ENCODE assay signal across 19 mouse cellular contexts in the genomic region with DNA sequence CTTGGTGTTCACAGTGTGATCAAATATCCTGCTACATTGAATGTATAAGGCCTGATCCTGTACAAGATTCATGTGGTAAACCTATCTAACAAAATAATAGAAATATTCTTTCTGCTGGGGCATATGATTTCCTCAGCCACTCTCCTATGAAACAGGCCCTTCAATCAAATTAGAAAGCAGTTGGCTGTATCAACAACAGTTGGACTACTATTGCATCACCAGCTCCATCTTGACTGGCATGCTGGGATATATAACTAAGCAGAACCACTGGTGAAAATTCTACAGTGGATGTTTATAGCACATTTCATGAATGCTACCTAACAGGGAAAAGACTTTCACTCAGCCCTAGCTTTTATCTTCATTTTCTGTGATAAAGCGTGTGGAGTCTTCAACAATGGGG.
"Had no signal": no experiment of that assay in that cellular context is flagged by ENCODE, and none has a peak within 500 bp of the region (broad histone marks: within the 10 kb centered on the region; RNA-seq: fewer than 3 reads in every experiment).

No protein-coding gene starts in this region.

- ATAC-seq: liver, postnatal 0 days; lung, postnatal 0 days; midbrain, embryonic 13.5 days; midbrain, embryonic 15.5 days had no signal

- H3K27me3 ChIP-seq: liver, embryonic 15.5 days; lung, embryonic 15.5 days; midbrain, embryonic 13.5 days; midbrain, embryonic 15.5 days; neural tube, embryonic 13.5 days; stomach, embryonic 15.5 days had no signal

- H3K4me1 ChIP-seq: liver, embryonic 15.5 days; lung, embryonic 15.5 days; midbrain, embryonic 13.5 days; midbrain, embryonic 15.5 days; neural tube, embryonic 13.5 days; stomach, embryonic 15.5 days had no signal

- H3K27ac ChIP-seq: liver, embryonic 15.5 days; lung, embryonic 15.5 days; macrophage; midbrain, embryonic 13.5 days; midbrain, embryonic 15.5 days; neural tube, embryonic 13.5 days; stomach, embryonic 15.5 days; stomach, postnatal 0 days had no signal

- H3K9ac ChIP-seq: liver, embryonic 15.5 days; liver, postnatal 0 days; lung, embryonic 15.5 days; midbrain, embryonic 13.5 days; midbrain, embryonic 15.5 days; neural tube, embryonic 13.5 days; stomach, embryonic 15.5 days had no signal

- H3K9me3 ChIP-seq: liver, embryonic 15.5 days; lung, embryonic 15.5 days; midbrain, embryonic 13.5 days; midbrain, embryonic 15.5 days; stomach, embryonic 15.5 days had no signal

- H3K36me3 ChIP-seq: liver, embryonic 15.5 days; lung, embryonic 15.5 days; midbrain, embryonic 13.5 days; midbrain, embryonic 15.5 days; neural tube, embryonic 13.5 days; stomach, embryonic 15.5 days had no signal

- H3K4me3 ChIP-seq: liver, embryonic 15.5 days; lung, embryonic 15.5 days; megakaryocyte, embryonic 14.5 days; midbrain, embryonic 13.5 days; midbrain, embryonic 15.5 days; neural tube, embryonic 13.5 days; stomach, embryonic 15.5 days had no signal

- DNase-seq: liver, postnatal 0 days; lung, adult 2 months; lung, postnatal 14 days; lung, postnatal 36 days; right cerebral cortex, postnatal 14 days; thymus, adult 2 months; thymus, postnatal 14 days; thymus, postnatal 36 days had no signal

- H3K4me2 ChIP-seq: liver, embryonic 15.5 days; lung, embryonic 15.5 days; midbrain, embryonic 11.5 days; midbrain, embryonic 13.5 days; midbrain, embryonic 15.5 days; neural tube, embryonic 13.5 days; stomach, embryonic 15.5 days had no signal
